Mouse (Mus musculus) cortical plate, adult 2 months (tissue): Measurements from ENCODE around the gene Hexa. TPM values are rescaled to one million over a fixed set of nuclear protein-coding genes. Genes with fewer than 3 reads are reported as not detected.
A peak's percentile ranks its signal among the peaks of the same experiment; 100 is the strongest.

Experiments
- H3K27ac ChIP-seq: fragments of 200-500 bp; 2 replicates; pipeline ENCODE4 v1.5.1; 2012; ENCODE audit warnings: low read length, control low read depth, inconsistent platforms; ENCODE audit not compliant: insufficient read depth
- H3K4me1 ChIP-seq: fragments of 200-500 bp; 2 replicates; pipeline ENCODE4 v1.6.1; 2011; ENCODE audit warnings: low read length; ENCODE audit not compliant: control insufficient read depth, insufficient read depth
- H3K4me3 ChIP-seq: fragments of 200-500 bp; 2 replicates; pipeline ENCODE4 v1.5.1; 2011; ENCODE audit warnings: mild to moderate bottlenecking, low read length, control low read depth; ENCODE audit not compliant: insufficient read depth
- CTCF ChIP-seq: fragments of 200-500 bp; IDR thresholded peaks from 2 replicates; pipeline ENCODE4 v1.5.1; 2011; ENCODE audit warnings: mild to moderate bottlenecking, control low read depth, low read length; ENCODE audit not compliant: insufficient read depth; ENCODE audit errors: extremely low read depth
- POLR2A ChIP-seq: fragments of 200-500 bp; IDR thresholded peaks from 2 replicates; pipeline ENCODE4 v1.6.1; 2011; ENCODE audit warnings: mild to moderate bottlenecking, low read length, control low read depth; ENCODE audit not compliant: insufficient read depth; ENCODE audit errors: extremely low read depth
- polyA plus RNA-seq: library from polyadenylated mRNA; depleted of rRNA; stranded (reverse); fragments of >200 nt; gene quantifications from 2 replicates; pipeline ENCODE4 v1.2.3, GENCODE M21; 2012; rRNA removed

Gene Hexa
- polyA plus RNA-seq, 1 experiment: 59.4 TPM

- TF ChIP-seq POLR2A (no peak), CTCF (peak; percentile 78)
- Histone ChIP-seq H3K4me1 (peaks cover 4% of the 10 kb centered on the region), H3K27ac (no peak overlapping the region), H3K4me3 (no peak overlapping the region)
Measured at GRCm38 (mm10) chr9:59584871-59585308, 45.5 kb downstream of the Hexa start.

DNA sequence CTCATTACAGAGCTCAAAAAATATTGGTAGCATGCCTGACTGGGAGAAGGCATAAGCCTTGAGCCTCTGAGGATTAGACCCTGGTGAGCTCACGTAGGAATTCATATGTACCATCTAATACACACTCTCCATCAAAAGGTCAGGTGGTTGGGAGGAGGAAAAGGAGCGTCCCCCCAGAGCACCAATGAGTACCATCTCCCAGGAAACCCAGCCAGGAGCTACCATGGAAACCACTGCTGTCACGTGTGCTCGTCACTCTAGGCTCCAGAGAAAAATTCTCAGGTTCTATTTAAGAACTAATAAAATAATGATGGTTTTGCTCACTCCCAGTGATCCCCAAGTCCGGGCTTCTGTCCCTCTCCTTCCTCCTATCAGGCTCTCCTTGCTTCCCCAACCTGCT lies 48.9 kb downstream of the Hexa start:
- peaks cover 4% of the 10 kb centered on the region for H3K4me1 ChIP-seq
- peak overlapping the region; percentile 56 for H3K27ac ChIP-seq
- H3K4me3 ChIP-seq: no peak overlapping the region
- TF ChIP-seq CTCF (no peak), POLR2A (no peak)

DNA sequence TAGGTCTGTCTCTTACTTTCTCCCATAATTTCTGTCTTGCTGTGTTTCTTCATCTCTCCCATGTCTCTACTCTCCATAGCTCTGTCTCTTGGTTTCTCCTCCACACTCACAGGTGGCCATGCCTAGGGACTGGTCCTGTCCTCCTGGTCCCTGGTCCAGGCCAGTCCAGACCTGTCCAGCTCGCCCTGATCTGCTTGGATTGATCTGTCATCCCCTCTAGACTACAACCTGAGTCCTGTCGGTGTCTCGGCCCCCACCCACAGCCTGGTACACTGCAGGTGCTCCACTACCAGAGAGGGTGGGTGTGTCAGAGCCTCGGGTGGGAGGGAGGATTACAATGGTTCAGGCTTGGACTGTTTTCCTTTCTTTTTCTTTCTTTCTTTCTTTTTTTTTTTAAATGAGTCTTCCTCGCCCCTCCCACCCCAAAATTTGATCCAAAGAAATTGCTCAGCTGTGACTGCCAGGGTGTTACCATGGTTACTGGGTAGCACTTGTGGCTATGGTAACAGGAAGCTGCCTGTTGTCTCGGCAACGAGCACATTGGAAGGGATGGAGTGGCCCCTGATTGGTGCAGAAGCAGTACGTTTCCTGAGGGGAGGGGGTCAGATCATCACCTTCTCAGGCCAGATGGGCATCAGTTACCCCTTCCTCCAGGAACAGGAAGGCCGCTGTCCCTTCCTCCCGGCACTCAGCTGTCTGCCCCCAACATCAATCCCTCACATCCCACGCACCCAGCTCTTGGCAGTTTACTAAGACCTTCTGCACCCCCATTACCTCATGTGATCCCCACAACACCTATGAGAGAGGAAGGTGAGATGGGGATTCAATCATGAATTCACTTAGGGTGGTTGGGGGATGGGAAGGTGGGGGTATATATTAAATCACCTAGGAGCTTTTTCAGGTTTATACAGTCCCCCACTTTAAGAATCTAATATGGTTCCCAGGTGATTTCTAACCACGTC lies 49.7 kb downstream of the Hexa start:
- H3K4me1 ChIP-seq: peaks cover 4% of the 10 kb centered on the region
- peak overlapping the region; percentile 62 for H3K27ac ChIP-seq
- TF ChIP-seq POLR2A (no peak), CTCF (no peak)
- H3K4me3 ChIP-seq: no peak overlapping the region

- Histone ChIP-seq H3K4me3 (no peak overlapping the region), H3K27ac (peak overlapping the region; percentile 41; the same call in 1 of the 2 replicates), H3K4me1 (peaks cover 4% of the 10 kb centered on the region)
- no peak for TF ChIP-seq CTCF
- peak; percentile 57; the same call in 1 of the 2 replicates for TF ChIP-seq POLR2A
Measured at GRCm38 (mm10) chr9:59589703-59590439, 50.5 kb downstream of the Hexa start.

GRCm38 (mm10) chr9:59601661-59602060 lies 62.3 kb downstream of the Hexa start:
- H3K27ac ChIP-seq: no peak overlapping the region
- no peak overlapping the region for H3K4me3 ChIP-seq
- no peak for TF ChIP-seq POLR2A
- no peak for TF ChIP-seq CTCF

DNA sequence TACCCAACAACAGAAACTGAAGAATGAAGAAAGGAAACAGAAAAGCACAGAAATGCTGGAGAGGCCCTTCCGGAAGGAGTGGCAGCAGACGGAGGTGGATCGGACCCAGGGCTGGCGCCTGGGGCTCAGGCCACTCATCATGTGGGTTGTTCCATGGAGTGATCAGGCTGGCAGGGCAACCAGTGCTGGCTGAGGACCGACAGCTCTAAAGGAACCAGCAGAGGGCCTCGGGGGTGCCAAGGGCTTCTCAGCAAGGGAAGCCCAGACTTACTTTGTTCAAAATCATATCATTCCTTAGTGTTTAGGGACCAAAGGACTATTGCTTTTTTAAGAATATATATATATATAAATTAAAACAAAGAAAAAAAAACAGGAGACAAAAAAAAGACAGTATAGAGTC lies 66.6 kb downstream of the Hexa start:
- no peaks in the 10 kb centered on the region for H3K4me1 ChIP-seq

More at GRCm38 (mm10) chr9:59601661-59602060, 62.3 kb downstream of the Hexa start:
- H3K4me1 ChIP-seq: no peaks in the 10 kb centered on the region

GRCm38 (mm10) chr9:59610950-59611349 lies 71.6 kb downstream of the Hexa start:
- Histone ChIP-seq H3K4me3 (no peak overlapping the region), H3K4me1 (no peaks in the 10 kb centered on the region), H3K27ac (no peak overlapping the region)
- TF ChIP-seq CTCF (no peak), POLR2A (no peak)

More for the DNA sequence above, 66.6 kb downstream of the Hexa start:
- TF ChIP-seq CTCF (no peak), POLR2A (no peak)
- Histone ChIP-seq H3K4me3 (no peak overlapping the region), H3K27ac (no peak overlapping the region)

Other genes with a start within 250 kb of the Hexa start
- 16.3 and 17.2 TPM in 2 replicates for gene Adpgk, start 248.0 kb upstream of the Hexa start, polyA plus RNA-seq
- gene Bbs4, start 186.0 kb upstream of the Hexa start, polyA plus RNA-seq: 36.7 and 38.3 TPM in 2 replicates
- gene Arih1, start 52.9 kb upstream of the Hexa start, polyA plus RNA-seq: 48.8 and 49.5 TPM in 2 replicates
- 2.8 TPM in 2 replicates for gene Tmem202, start 307 bp downstream of the Hexa start, polyA plus RNA-seq
- gene Celf6, start 38.4 kb downstream of the Hexa start, polyA plus RNA-seq: 11.7 and 14.3 TPM in 2 replicates
- gene Parp6, start 77.7 kb downstream of the Hexa start, polyA plus RNA-seq: 199 and 202 TPM in 2 replicates
- gene Pkm, start 116.8 kb downstream of the Hexa start, polyA plus RNA-seq: 1,537 and 1,545 TPM in 2 replicates
- gene Gramd2, start 140.6 kb downstream of the Hexa start, polyA plus RNA-seq: 18.7 and 18.9 TPM in 2 replicates
- gene Senp8, start 211.2 kb downstream of the Hexa start, polyA plus RNA-seq: 5.1 and 6.3 TPM in 2 replicates
- gene Myo9a, start 211.4 kb downstream of the Hexa start, polyA plus RNA-seq: 23.8 and 24.2 TPM in 2 replicates